Mouse (Mus musculus) ZHBTc4 (cell line): ENCODE measurements around the gene Raf1.
A peak's percentile ranks its signal among the peaks of the same experiment; 100 is the strongest.
"Not testable (repeated sequence)": the region's sequence is repeated elsewhere in the genome, so short reads cannot be mapped to it uniquely, and the experiment has no call there.

ENCODE experiments used
- DNase-seq: peaks from one replicate; pipeline ENCODE4 v3.0.0-alpha.2; 2011; ENCODE audit warnings: low read depth, low spot score

Gene Raf1

GRCm38 (mm10) chr6:115684271-115684670, 7.8 kb upstream of the Raf1 start:
- peak; percentile 85 for DNase-seq

- DNase-seq, result no peak
Measured at GRCm38 (mm10) chr6:115681066-115681465, 4.6 kb upstream of the Raf1 start.

GRCm38 (mm10) chr6:115678012-115678411, 1.6 kb upstream of the Raf1 start:
- DNase-seq, result no peak

GRCm38 (mm10) chr6:115677441-115677840, 1.0 kb upstream of the Raf1 start:
- DNase-seq, result no peak

GRCm38 (mm10) chr6:115675508-115676336, 713 bp downstream of the Raf1 start:
- DNase-seq, result peak; percentile 73

- no peak for DNase-seq
Measured at GRCm38 (mm10) chr6:115675166-115675507, 1.3 kb downstream of the Raf1 start.

- DNase-seq, result no peak
Measured at GRCm38 (mm10) chr6:115674316-115674715, 2.1 kb downstream of the Raf1 start.

- DNase-seq, result peak; percentile 59
Measured at GRCm38 (mm10) chr6:115672700-115673099, 3.7 kb downstream of the Raf1 start.

GRCm38 (mm10) chr6:115666641-115667040, 9.8 kb downstream of the Raf1 start:
- no peak for DNase-seq

- DNase-seq, result no peak
Measured at GRCm38 (mm10) chr6:115664268-115664667, 12.2 kb downstream of the Raf1 start.

GRCm38 (mm10) chr6:115658802-115659201, 17.6 kb downstream of the Raf1 start:
- DNase-seq, result no peak

- DNase-seq, result no peak
Measured at GRCm38 (mm10) chr6:115653939-115654338, 22.5 kb downstream of the Raf1 start.

GRCm38 (mm10) chr6:115651719-115652118, 24.7 kb downstream of the Raf1 start:
- DNase-seq, result no peak

- peak; percentile 95 for DNase-seq
Measured at GRCm38 (mm10) chr6:115650476-115651427, 25.7 kb downstream of the Raf1 start.

- no peak for DNase-seq
Measured at GRCm38 (mm10) chr6:115649792-115650365, 26.6 kb downstream of the Raf1 start.

- no peak for DNase-seq
Measured at GRCm38 (mm10) chr6:115643315-115643714, 33.1 kb downstream of the Raf1 start.

GRCm38 (mm10) chr6:115638188-115638587, 38.2 kb downstream of the Raf1 start:
- DNase-seq, result not testable (repeated sequence)

GRCm38 (mm10) chr6:115634015-115634414, 42.4 kb downstream of the Raf1 start:
- no peak for DNase-seq

- no peak for DNase-seq
Measured at GRCm38 (mm10) chr6:115631056-115631795, 45.2 kb downstream of the Raf1 start.

GRCm38 (mm10) chr6:115626121-115626520, 50.3 kb downstream of the Raf1 start:
- no peak for DNase-seq

- no peak for DNase-seq
Measured at GRCm38 (mm10) chr6:115620942-115621341, 55.5 kb downstream of the Raf1 start.
